Mouse (Mus musculus) hindbrain, embryonic 13.5 days (tissue): ENCODE results near the gene Fuca2. TPM values are rescaled to one million over a fixed set of nuclear protein-coding genes. Genes with fewer than 3 reads are reported as not detected.
"Not testable (repeated sequence)": the region's sequence is repeated elsewhere in the genome, so short reads cannot be mapped to it uniquely, and the experiment has no call there.

ENCODE experiments used
- ATAC-seq: fragments of 200-750 bp; cut with Nextera tagmentation; 2 replicates; pipeline ENCODE4 v1.8.0; 2017; ENCODE audit warnings: moderate TSS enrichment; ENCODE audit not compliant: low FRiP score
- H3K27ac ChIP-seq: fragments of 300-500 bp; sonication (generic); 2 replicates; pipeline ENCODE4 v1.5.1; 2015; ENCODE audit warnings: inconsistent platforms, mild to moderate bottlenecking, moderate library complexity
- H3K27me3 ChIP-seq: fragments of 300-500 bp; sonication (generic); 2 replicates; pipeline ENCODE4 v1.6.1; 2015; ENCODE audit warnings: mild to moderate bottlenecking, inconsistent platforms
- H3K36me3 ChIP-seq: fragments of 300-500 bp; sonication (generic); 2 replicates; pipeline ENCODE4 v1.6.1; 2015; ENCODE audit warnings: mild to moderate bottlenecking, inconsistent platforms
- H3K4me1 ChIP-seq: fragments of 300-500 bp; sonication (generic); replicated peaks from 2 replicates; pipeline ENCODE4 v1.6.1; 2015; ENCODE audit warnings: inconsistent platforms
- H3K4me2 ChIP-seq: fragments of 300-500 bp; sonication (generic); 2 replicates; pipeline ENCODE4 v1.6.1; 2015; ENCODE audit warnings: inconsistent platforms, mild to moderate bottlenecking, moderate library complexity
- H3K4me3 ChIP-seq: fragments of 300-500 bp; sonication (generic); 2 replicates; pipeline ENCODE4 v1.5.1; 2015; ENCODE audit warnings: mild to moderate bottlenecking, inconsistent platforms
- H3K9ac ChIP-seq: fragments of 300-500 bp; sonication (generic); 2 replicates; pipeline ENCODE4 v1.6.1; 2015; ENCODE audit warnings: mild to moderate bottlenecking, inconsistent platforms
- H3K9me3 ChIP-seq: fragments of 300-500 bp; sonication (generic); 2 replicates; pipeline ENCODE4 v1.6.1; 2016; ENCODE audit warnings: inconsistent platforms
- WGBS: fragments of 180-500 bp; shearing (Covaris S2); methylation state at CpG from one replicate; pipeline ENCODE4 v1.1.7; 2015; 5-methylcytosine and 5-hydroxymethylcytosine counted together
- polyA plus RNA-seq: library from polyadenylated mRNA; unstranded; fragments of >200 nt; fragmentation: Nextera tagmentation; extraction: Ambion mirVana; gene quantifications from 2 replicates; pipeline ENCODE4 v1.2.1, GENCODE M21; 2015

Fuca2 gene
- polyA plus RNA-seq, 1 experiment from 2014 or later: 33.3 TPM

- Histone ChIP-seq H3K9me3 (no peaks in the 10 kb centered on the region), H3K36me3 (no peaks in the 10 kb centered on the region), H3K27ac (no peak overlapping the region), H3K4me1 (peaks cover 3% of the 10 kb centered on the region; the same call in 1 of the 2 replicates), H3K9ac (no peak overlapping the region), H3K4me2 (no peak overlapping the region), H3K27me3 (no peaks in the 10 kb centered on the region), H3K4me3 (no peak overlapping the region)
- 58% methylated on average over 4 of the region's 4 CpGs for WGBS
- no peak for ATAC-seq
Measured at GRCm38 (mm10) chr10:13485958-13486357, 13.4 kb upstream of the Fuca2 start.

GRCm38 (mm10) chr10:13489671-13490070, 9.7 kb upstream of the Fuca2 start:
- H3K4me2 ChIP-seq: no peak overlapping the region
- no peak overlapping the region for H3K9ac ChIP-seq
- WGBS: 84% methylated on average over 6 of the region's 6 CpGs
- H3K4me3 ChIP-seq: no peak overlapping the region
- no peaks in the 10 kb centered on the region for H3K36me3 ChIP-seq
- ATAC-seq: no peak
- no peaks in the 10 kb centered on the region for H3K27me3 ChIP-seq
- H3K4me1 ChIP-seq: peaks cover 3% of the 10 kb centered on the region; the same call in 1 of the 2 replicates
- no peaks in the 10 kb centered on the region for H3K9me3 ChIP-seq
- H3K27ac ChIP-seq: no peak overlapping the region

GRCm38 (mm10) chr10:13493978-13494686, 5.2 kb upstream of the Fuca2 start:
- H3K27me3 ChIP-seq: peaks cover under 1% of the 10 kb centered on the region; the same call in 1 of the 2 replicates
- no peaks in the 10 kb centered on the region for H3K9me3 ChIP-seq
- H3K9ac ChIP-seq: no peak overlapping the region
- no peak overlapping the region for H3K27ac ChIP-seq
- ATAC-seq: no peak
- WGBS: 92% methylated on average over 9 of the region's 9 CpGs
- no peak overlapping the region for H3K4me2 ChIP-seq
- H3K36me3 ChIP-seq: no peaks in the 10 kb centered on the region
- H3K4me1 ChIP-seq: no peaks in the 10 kb centered on the region
- no peak overlapping the region for H3K4me3 ChIP-seq

- no peak overlapping the region for H3K9ac ChIP-seq
- peaks cover 5% of the 10 kb centered on the region for H3K4me1 ChIP-seq
- ATAC-seq: no peak
- no peak overlapping the region for H3K4me3 ChIP-seq
- no peaks in the 10 kb centered on the region for H3K36me3 ChIP-seq
- H3K27ac ChIP-seq: no peak overlapping the region
- peaks cover 5% of the 10 kb centered on the region; the same call in 1 of the 2 replicates for H3K27me3 ChIP-seq
- WGBS: 97% methylated on average over 3 of the region's 3 CpGs
- H3K9me3 ChIP-seq: no peaks in the 10 kb centered on the region
- H3K4me2 ChIP-seq: no peak overlapping the region
Measured at GRCm38 (mm10) chr10:13496315-13496714, 3.0 kb upstream of the Fuca2 start.

GRCm38 (mm10) chr10:13500473-13500872, 1.1 kb downstream of the Fuca2 start:
- Histone ChIP-seq H3K9me3 (no peaks in the 10 kb centered on the region), H3K4me2 (peak overlapping the region; percentile 69), H3K9ac (peak overlapping the region; percentile 82), H3K4me3 (peak overlapping the region; percentile 65), H3K4me1 (peaks cover 15% of the 10 kb centered on the region), H3K27ac (no peak overlapping the region), H3K27me3 (peaks cover 5% of the 10 kb centered on the region; the same call in 1 of the 2 replicates), H3K36me3 (peaks cover 6% of the 10 kb centered on the region)
- ATAC-seq: peak; percentile 9; the same call in 1 of the 2 replicates
- WGBS: 50% methylated on average over 9 of the region's 9 CpGs

- WGBS: 3% methylated on average over 30 of the region's 30 CpGs
- Histone ChIP-seq H3K27me3 (peaks cover 5% of the 10 kb centered on the region; the same call in 1 of the 2 replicates), H3K27ac (no peak overlapping the region; the same call in 1 of the 2 replicates), H3K36me3 (peaks cover 9% of the 10 kb centered on the region), H3K4me2 (peak overlapping the region; percentile 69), H3K4me3 (peak overlapping the region; percentile 65), H3K9ac (peak overlapping the region; percentile 82), H3K4me1 (peaks cover 15% of the 10 kb centered on the region), H3K9me3 (no peaks in the 10 kb centered on the region)
- peak; percentile 89 for ATAC-seq
Measured at GRCm38 (mm10) chr10:13500938-13501496, 1.7 kb downstream of the Fuca2 start.

GRCm38 (mm10) chr10:13501533-13501932, 2.2 kb downstream of the Fuca2 start:
- Histone ChIP-seq H3K4me3 (peak overlapping the region; percentile 65), H3K4me1 (peaks cover 15% of the 10 kb centered on the region), H3K36me3 (peaks cover 10% of the 10 kb centered on the region), H3K4me2 (peak overlapping the region; percentile 69), H3K9ac (peak overlapping the region; percentile 82)
- H3K27me3 ChIP-seq, H3K27ac ChIP-seq, H3K9me3 ChIP-seq: not testable (repeated sequence)
- ATAC-seq: peak; percentile 47
- WGBS: 59% methylated on average over 4 of the region's 4 CpGs

GRCm38 (mm10) chr10:13502371-13502770, 3.0 kb downstream of the Fuca2 start:
- Histone ChIP-seq H3K9me3 (no peaks in the 10 kb centered on the region), H3K4me3 (no peak overlapping the region), H3K4me2 (no peak overlapping the region), H3K27ac (no peak overlapping the region), H3K4me1 (peaks cover 15% of the 10 kb centered on the region), H3K27me3 (peaks cover 5% of the 10 kb centered on the region; the same call in 1 of the 2 replicates), H3K36me3 (peaks cover 10% of the 10 kb centered on the region), H3K9ac (no peak overlapping the region)
- no peak for ATAC-seq
- 90% methylated on average over 8 of the region's 8 CpGs for WGBS

- Histone ChIP-seq H3K4me3 (no peak overlapping the region), H3K4me1 (no peaks in the 10 kb centered on the region), H3K36me3 (peaks cover 7% of the 10 kb centered on the region), H3K27me3 (no peaks in the 10 kb centered on the region), H3K9me3 (no peaks in the 10 kb centered on the region), H3K4me2 (no peak overlapping the region), H3K9ac (no peak overlapping the region), H3K27ac (no peak overlapping the region)
- 83% methylated on average over 4 of the region's 4 CpGs for WGBS
- no peak for ATAC-seq
Measured at GRCm38 (mm10) chr10:13521857-13522256, 22.5 kb downstream of the Fuca2 start.

GRCm38 (mm10) chr10:13528155-13528554, 28.8 kb downstream of the Fuca2 start:
- Histone ChIP-seq H3K4me3 (no peak overlapping the region), H3K27ac (no peak overlapping the region), H3K36me3 (peaks cover 40% of the 10 kb centered on the region), H3K4me1 (no peaks in the 10 kb centered on the region), H3K4me2 (no peak overlapping the region), H3K9ac (no peak overlapping the region), H3K27me3 (no peaks in the 10 kb centered on the region), H3K9me3 (no peaks in the 10 kb centered on the region)
- no peak for ATAC-seq
- 89% methylated on average over 4 of the region's 4 CpGs for WGBS

- peaks cover 48% of the 10 kb centered on the region for H3K36me3 ChIP-seq
Measured at GRCm38 (mm10) chr10:13534751-13535150, 35.4 kb downstream of the Fuca2 start.

GRCm38 (mm10) chr10:13536706-13537105, 37.4 kb downstream of the Fuca2 start:
- Histone ChIP-seq H3K36me3 (peaks cover 41% of the 10 kb centered on the region), H3K4me2 (no peak overlapping the region), H3K9me3 (no peaks in the 10 kb centered on the region), H3K27me3 (no peaks in the 10 kb centered on the region), H3K4me1 (no peaks in the 10 kb centered on the region), H3K9ac (no peak overlapping the region), H3K27ac (no peak overlapping the region), H3K4me3 (no peak overlapping the region)
- WGBS: 97% methylated on average over 7 of the region's 7 CpGs
- no peak for ATAC-seq

More at GRCm38 (mm10) chr10:13534751-13535150, 35.4 kb downstream of the Fuca2 start:
- WGBS: 91% methylated on average over 3 of the region's 3 CpGs
- Histone ChIP-seq H3K9me3 (no peaks in the 10 kb centered on the region), H3K27ac (no peak overlapping the region), H3K27me3 (no peaks in the 10 kb centered on the region), H3K9ac (no peak overlapping the region), H3K4me3 (no peak overlapping the region), H3K4me1 (no peaks in the 10 kb centered on the region), H3K4me2 (no peak overlapping the region)
- ATAC-seq: no peak
